Mouse (Mus musculus) left cerebral cortex, postnatal 10 days (tissue): ENCODE data around the gene Ndst2. TPM values are rescaled to one million over a fixed set of nuclear protein-coding genes. Genes with fewer than 3 reads are reported as not detected.
A peak's percentile ranks its signal among the peaks of the same experiment; 100 is the strongest.

Source experiments
- DNase-seq, 2 experiments: peaks; one replicate each; pipeline ENCODE4 v3.0.0; 2021 to 2022; ENCODE audit warnings: low spot score in 2 of 2, mixed read lengths in 1 of 2; ENCODE audit errors: extremely low spot score in 1 of 2
- intact Hi-C: fragments of 180-260 bp; cut with DNase I; formaldehyde crosslinking; loops from one replicate; pipeline ENCODE4 v1.15.1; 2025
- total RNA-seq, 2 experiments: library from RNA; stranded (reverse); gene quantifications; 2 replicates each; pipeline ENCODE4 v1.2.3; 2021

Gene Ndst2
- total RNA-seq, result 10 to 100 TPM; 17.3 to 21.8 TPM

GRCm38 (mm10) chr14:20733952-20734774 is at the start of gene Ndst2:
Gene Ndst2 (minus strand): TSS chr14:20734562.
- peak; percentile 75 to 93 for DNase-seq
- intact Hi-C loops, result loop anchor here (5.0 kb wide), 1 partner anchor 138 kb away; no protein-coding TSS in a partner anchor

GRCm38 (mm10) chr14:20783526-20783925 is 49.2 kb upstream of the Ndst2 start:
- DNase-seq, result no peak
- intact Hi-C loops, result no loop called here

DNA sequence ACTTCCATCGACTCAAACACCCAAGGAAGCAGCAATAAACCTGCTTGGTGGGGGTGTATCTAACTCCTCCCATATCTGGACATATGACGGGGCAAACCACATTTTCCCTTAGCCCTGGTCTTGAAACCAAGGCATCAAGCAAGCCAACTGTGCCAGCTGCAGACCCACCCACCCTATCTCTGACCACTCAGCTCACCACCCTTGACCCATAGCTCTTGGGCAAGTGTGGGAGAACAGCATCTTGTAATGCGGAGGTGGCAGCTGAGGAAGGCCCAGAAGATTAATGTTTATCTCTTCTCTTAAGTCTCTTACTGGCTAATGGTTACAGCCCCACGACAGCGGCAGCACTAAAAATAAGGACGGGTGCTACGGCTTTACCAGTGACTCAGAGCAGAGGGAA is 48.5 kb upstream of the Ndst2 start:
- DNase-seq, result no peak
- intact Hi-C loops, result no loop called here

DNA sequence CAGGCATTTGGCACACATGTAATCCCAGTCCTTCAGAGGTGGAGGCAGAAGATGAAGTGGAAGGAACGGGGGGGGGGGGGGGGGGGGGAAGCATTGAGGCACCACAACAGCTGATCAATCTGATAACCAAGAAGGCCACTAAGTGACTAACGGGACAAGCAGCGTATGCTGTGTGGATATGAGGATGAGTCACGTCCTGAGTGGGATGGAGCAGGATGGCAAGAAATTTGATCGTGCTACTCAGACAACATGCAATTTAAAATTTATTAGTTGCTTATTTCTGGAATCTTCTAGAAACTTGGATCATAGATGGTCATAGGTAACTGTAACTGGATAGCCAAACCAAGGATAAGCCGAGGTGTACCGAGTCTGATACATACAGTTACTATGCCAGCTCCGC is 45.9 kb upstream of the Ndst2 start:
- no peak for DNase-seq
- intact Hi-C loops, result no loop called here

GRCm38 (mm10) chr14:20778496-20778895 is 44.1 kb upstream of the Ndst2 start:
- intact Hi-C loops, result no loop called here
- peak; percentile 40 to 42 for DNase-seq

DNA sequence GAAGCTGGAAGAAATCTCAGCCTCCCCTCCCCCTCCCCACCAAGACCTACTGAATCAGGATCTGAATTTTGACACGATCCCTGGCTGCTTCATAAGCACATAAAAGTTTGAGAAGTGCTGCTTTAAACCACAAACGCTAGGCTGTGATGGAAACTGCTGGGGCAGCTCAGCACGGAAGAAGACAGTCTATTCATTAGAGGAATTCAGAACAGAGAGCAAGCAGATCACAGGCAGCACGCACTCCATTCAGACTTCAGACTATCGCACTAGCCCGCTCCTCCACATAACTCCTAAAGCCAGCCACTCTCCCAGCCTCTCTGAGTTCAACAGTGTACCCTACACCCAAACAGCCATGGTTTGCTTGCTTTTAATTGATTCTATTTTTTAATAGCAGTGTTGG is 41.3 kb upstream of the Ndst2 start:
- DNase-seq, result no peak
- intact Hi-C loops, result no loop called here

GRCm38 (mm10) chr14:20773410-20773809 is 39.0 kb upstream of the Ndst2 start:
- intact Hi-C loops, result no loop called here
- DNase-seq, result peak in 1 of 2 experiments; percentile 37

- intact Hi-C loops, result no loop called here
- DNase-seq, result no peak
Observed at GRCm38 (mm10) chr14:20772808-20773207, 38.4 kb upstream of the Ndst2 start.

DNA sequence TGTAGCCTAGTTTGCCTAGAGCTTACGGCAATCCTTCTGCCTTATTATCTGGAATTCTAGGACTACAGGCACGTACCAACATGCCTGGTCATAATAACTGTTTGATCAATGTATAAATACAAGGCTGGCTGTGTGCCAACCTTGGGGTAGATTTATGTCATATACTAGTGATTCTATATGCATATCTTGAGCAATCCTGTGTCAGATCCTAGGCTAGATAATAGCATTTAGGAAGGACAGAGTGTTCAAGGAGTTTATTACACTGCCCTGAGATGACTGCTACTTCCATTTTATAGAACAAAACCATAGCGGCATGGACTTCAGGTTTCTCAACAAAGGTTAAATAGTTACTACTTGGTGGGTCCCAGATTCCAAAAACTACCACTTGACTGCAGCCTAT is 37.6 kb upstream of the Ndst2 start:
- DNase-seq, result no peak
- intact Hi-C loops, result no loop called here

GRCm38 (mm10) chr14:20768581-20768980 is 34.2 kb upstream of the Ndst2 start:
- peak; percentile 58 to 74 for DNase-seq
- intact Hi-C loops, result no loop called here

- no peak for DNase-seq
- intact Hi-C loops, result loop anchor here (2.0 kb wide), 1 partner anchor 25 kb away; no protein-coding TSS in a partner anchor
Observed at GRCm38 (mm10) chr14:20767936-20768335, 33.6 kb upstream of the Ndst2 start.

GRCm38 (mm10) chr14:20765642-20766258 is 31.4 kb upstream of the Ndst2 start:
- peak; percentile 77 to 89 for DNase-seq
- intact Hi-C loops, result loop anchor here (2.0 kb wide), 1 partner anchor 27 kb away; no protein-coding TSS in a partner anchor

DNA sequence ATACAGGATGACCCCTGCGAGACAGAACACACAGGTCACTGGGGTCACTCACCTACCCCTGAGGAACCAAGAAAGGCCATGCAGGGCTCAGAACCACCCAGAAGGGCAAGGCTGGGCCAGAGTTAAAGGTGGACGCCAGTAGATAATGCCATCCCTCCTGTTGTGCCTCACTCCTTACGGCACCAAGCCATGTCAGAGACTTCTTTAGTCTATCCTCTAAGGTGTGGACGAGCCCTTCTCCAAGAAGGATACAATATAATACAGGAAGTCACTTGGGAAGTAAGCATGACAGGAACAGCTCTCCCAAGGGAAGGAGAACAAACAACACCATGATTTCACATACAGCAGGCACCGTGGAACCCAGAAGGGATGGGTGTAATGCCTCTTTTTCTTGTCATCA is 30.6 kb upstream of the Ndst2 start:
- DNase-seq, result no peak
- intact Hi-C loops, result no loop called here

DNA sequence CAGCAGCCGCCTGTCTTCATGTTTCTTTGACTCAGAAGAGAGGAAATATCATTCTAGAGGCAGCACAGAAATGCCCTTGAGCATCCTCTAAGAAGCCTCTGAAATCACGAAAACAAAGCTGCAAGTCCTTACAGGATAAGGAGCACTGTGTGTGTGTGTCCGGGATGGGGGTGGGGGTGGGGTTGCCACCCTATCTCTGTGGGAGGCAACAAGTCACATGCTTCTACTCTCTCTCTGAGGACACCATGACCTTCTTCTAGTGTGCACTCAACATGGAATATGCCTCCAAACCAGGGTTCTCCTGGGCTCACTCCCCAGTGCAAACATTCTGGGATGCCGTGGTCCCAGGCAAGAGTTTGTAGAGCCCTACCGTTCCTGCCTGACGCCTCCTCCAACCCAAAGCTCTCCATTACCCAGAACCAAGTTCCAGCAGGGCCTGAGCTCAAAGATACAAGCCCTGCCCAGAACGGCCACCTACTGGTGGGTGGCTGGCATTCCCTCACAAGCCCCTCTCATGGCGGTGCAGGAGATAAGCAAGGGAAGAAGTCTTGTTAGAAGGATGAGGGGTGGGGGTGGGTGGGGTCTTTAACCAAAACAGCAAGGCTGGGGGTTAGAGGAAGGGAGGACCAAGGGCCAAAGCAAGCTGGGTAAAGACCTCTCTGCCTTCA is 24.5 kb upstream of the Ndst2 start:
- DNase-seq, result no peak
- intact Hi-C loops, result loop anchor here (5.0 kb wide), 1 partner anchor 33 kb away; the partner anchor contains the start of gene Camk2g

- intact Hi-C loops, result loop anchor here (5.0 kb wide), 1 partner anchor 35 kb away; the partner anchor contains the start of gene Camk2g
- DNase-seq, result peak in 1 of 2 experiments; percentile 54
Observed at GRCm38 (mm10) chr14:20757370-20757907, 23.1 kb upstream of the Ndst2 start.

DNA sequence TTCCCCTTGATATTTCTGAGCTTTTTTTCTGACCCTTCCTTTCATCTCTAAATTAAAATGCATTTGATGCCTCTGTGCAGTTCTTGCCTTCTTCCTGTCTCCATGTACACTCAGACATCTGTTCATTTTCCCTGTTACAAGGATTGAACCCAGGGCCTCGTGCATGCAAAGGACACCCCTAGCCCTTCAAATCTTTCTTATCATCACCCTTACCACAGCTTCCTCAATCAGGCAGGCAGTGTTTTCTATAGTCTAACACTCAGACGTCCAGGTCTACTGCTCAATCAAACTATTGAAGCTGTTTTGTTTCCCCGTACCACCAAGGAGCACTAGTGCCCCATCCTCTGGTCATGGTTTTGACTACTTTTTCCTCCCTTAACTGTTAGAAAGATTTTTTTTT is 19.4 kb upstream of the Ndst2 start:
- DNase-seq, result no peak
- intact Hi-C loops, result no loop called here

- no peak for DNase-seq
- intact Hi-C loops, result no loop called here
Observed at GRCm38 (mm10) chr14:20750503-20750902, 16.1 kb upstream of the Ndst2 start.

GRCm38 (mm10) chr14:20749494-20750051 is 15.2 kb upstream of the Ndst2 start:
- intact Hi-C loops, result loop anchor here (5.0 to 10.0 kb wide), 2 partner anchors 123 to 275 kb away; no protein-coding TSS in a partner anchor
- no peak for DNase-seq

DNA sequence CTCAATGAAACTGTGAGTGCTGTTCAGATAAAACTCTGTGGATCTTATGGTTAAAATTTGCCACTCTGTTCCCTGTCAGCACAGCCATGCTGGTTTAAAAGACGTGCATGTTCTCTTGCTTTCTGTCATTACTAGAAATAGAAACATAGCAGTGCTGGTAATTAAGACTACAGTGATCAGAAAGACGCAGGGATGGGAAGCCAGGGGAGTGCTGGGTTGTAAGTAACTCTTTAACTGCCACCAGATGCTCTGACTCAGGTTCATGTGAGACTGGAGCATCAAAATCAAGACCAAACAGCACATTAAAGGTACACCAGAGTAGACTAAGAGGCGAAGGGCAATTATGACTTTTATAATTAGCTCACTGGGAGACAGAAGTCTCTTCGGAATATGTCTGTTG is 14.0 kb upstream of the Ndst2 start:
- intact Hi-C loops, result loop anchor here (5.0 to 10.0 kb wide), 2 partner anchors 124 to 276 kb away; no protein-coding TSS in a partner anchor
- DNase-seq, result no peak
